Mouse (Mus musculus): ENCODE results near the gene Zfand3.

DNA sequence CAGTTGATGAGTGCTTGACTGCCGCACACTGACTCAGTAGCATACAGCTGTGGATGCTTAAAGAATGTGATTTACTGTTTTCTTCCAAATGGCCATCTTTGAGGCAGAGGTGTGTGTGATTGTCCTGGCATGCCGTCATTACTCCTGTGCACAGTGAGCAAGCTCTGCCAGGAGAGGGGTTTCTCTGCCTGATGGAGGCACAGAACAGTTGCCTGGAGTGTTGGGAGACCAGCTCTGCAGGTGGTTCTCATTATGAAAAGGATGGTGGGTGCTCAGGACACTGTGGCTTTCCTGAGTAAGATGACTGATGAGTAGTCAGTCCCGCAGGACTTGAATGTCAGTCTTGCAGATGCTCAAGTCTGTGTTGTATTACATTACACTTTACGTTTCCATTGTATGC lies 149.6 kb downstream of the Zfand3 start:
- no peak for TF ChIP-seq CTCF (IDR thresholded peaks at IDR 0.05; ENCODE audit: extremely low read depth, insufficient read length, insufficient replicate concordance, low read depth, low read length)
- no peak for TF ChIP-seq POLR2A (IDR thresholded peaks at IDR 0.05; ENCODE audit: low read depth, low read length)

All from small intestine, adult 2 months (tissue).